Mouse (Mus musculus): Measurements from ENCODE around the gene Pramef8.
"Not testable (repeated sequence)": the region's sequence is repeated elsewhere in the genome, so short reads cannot be mapped to it uniquely, and the experiment has no call there.

Pramef8 gene

GRCm38 (mm10) chr4:143412219-143413092 is at the start of gene Pramef8:
Gene Pramef8 (plus strand): TSS chr4:143412426.
- DNase-seq (ENCODE audit: low read depth, low spot score) = peak; percentile 94

GRCm38 (mm10) chr4:143366415-143367041 is 45.7 kb upstream of the Pramef8 start:
- DNase-seq (ENCODE audit: low read depth, low spot score) = no peak

GRCm38 (mm10) chr4:143379480-143379879 is 32.7 kb upstream of the Pramef8 start:
- DNase-seq (ENCODE audit: low read depth, low spot score) = no peak

GRCm38 (mm10) chr4:143379931-143380715 is 32.1 kb upstream of the Pramef8 start:
- no peak for DNase-seq (ENCODE audit: low read depth, low spot score)

GRCm38 (mm10) chr4:143380716-143381004 is 31.6 kb upstream of the Pramef8 start:
- DNase-seq (ENCODE audit: low read depth, low spot score) = peak; percentile 62

- DNase-seq (ENCODE audit: low read depth, low spot score) = no peak
Measured at GRCm38 (mm10) chr4:143382163-143382562, 30.1 kb upstream of the Pramef8 start.

GRCm38 (mm10) chr4:143383646-143384045 is 28.6 kb upstream of the Pramef8 start:
- DNase-seq (ENCODE audit: low read depth, low spot score) = no peak

- DNase-seq (ENCODE audit: low read depth, low spot score) = peak; percentile 12
Measured at GRCm38 (mm10) chr4:143388955-143389702, 23.1 kb upstream of the Pramef8 start.

- no peak for DNase-seq (ENCODE audit: low read depth, low spot score)
Measured at GRCm38 (mm10) chr4:143394181-143394580, 18.0 kb upstream of the Pramef8 start, which contains the start of gene Pramel1. Gene Pramel1 (plus strand): TSS chr4:143394428.

GRCm38 (mm10) chr4:143411566-143412218 is 534 bp upstream of the Pramef8 start:
- peak; percentile 17 for DNase-seq (ENCODE audit: low read depth, low spot score)

- no peak for DNase-seq (ENCODE audit: low read depth, low spot score)
Measured at GRCm38 (mm10) chr4:143413621-143414020, 1.4 kb downstream of the Pramef8 start.

- no peak for DNase-seq (ENCODE audit: low read depth, low spot score)
Measured at GRCm38 (mm10) chr4:143414121-143414520, 1.9 kb downstream of the Pramef8 start.

GRCm38 (mm10) chr4:143426770-143427169 is 14.5 kb downstream of the Pramef8 start:
- not testable (repeated sequence) for DNase-seq (ENCODE audit: low read depth, low spot score)

GRCm38 (mm10) chr4:143450224-143450623 is 38.0 kb downstream of the Pramef8 start, which contains the start of gene Oog4:
Gene Oog4 (minus strand): TSS chr4:143450324.
- no peak for DNase-seq (ENCODE audit: low read depth, low spot score)

All from CD4-positive, CD25-positive, alpha-beta regulatory T cell, adult 2 months (primary cell).